Mouse (Mus musculus): Measurements from ENCODE around the gene Caln1. TPM values are rescaled to one million over a fixed set of nuclear protein-coding genes. Genes with fewer than 3 reads are reported as not detected.

Gene Caln1
- total RNA-seq (2014; rRNA removed): 2.8 and 2.9 TPM in 2 replicates
- 2.0 and 2.4 TPM in 2 replicates for polyA plus RNA-seq (2012; rRNA removed)

DNA sequence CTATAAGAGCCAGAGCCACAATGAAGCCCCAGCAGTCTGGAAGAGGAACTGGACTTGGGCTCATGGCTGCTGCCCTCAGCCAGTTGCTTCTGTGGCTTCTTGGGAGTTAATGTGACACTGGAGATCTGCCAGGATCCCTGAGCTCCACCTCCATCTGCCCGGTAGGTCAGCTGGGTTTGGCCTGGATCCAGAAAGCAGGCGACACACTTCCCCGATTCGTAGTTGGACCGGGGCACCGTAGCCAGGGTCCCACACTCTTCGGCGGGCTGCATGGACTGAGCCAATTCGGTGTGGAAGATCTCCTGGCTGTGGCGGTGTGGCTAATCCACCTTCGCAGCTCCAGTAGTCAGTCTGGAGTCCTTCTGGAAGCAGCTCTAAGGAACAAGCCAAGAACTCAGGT lies at the start of gene Caln1:
Gene Caln1, plus strand, starts transcription at position 219 of the 400 bp plus-strand sequence.
- Histone ChIP-seq H3K4me1 (ENCODE audit: control insufficient read depth, insufficient read depth, low read length) (no peaks in the 10 kb centered on the region), H3K27me3 (ENCODE audit: control insufficient read depth, insufficient read depth, low read length) (no peaks in the 10 kb centered on the region), H3K4me3 (ENCODE audit: insufficient read depth, low read depth, low read length) (peak within 1 kb of the TSS; percentile 89), H3K36me3 (ENCODE audit: control insufficient read depth, insufficient read depth, low read length) (no peaks in the 10 kb centered on the region), H3K27ac (replicated peaks; ENCODE audit: insufficient read depth, low read depth, low read length) (peak within 1 kb of the TSS; percentile 71), H3K79me2 (ENCODE audit: control insufficient read depth, insufficient read depth, low read length) (no peaks in the 10 kb centered on the region), H3K9ac (ENCODE audit: low read depth, low read length) (peak within 1 kb of the TSS; percentile 67; the same call in 1 of the 2 replicates)
- WGBS: 60% methylated on average over 11 of the region's 11 CpGs
- DNase-seq (ENCODE audit: extremely low read depth, low read depth, low spot score): peak; percentile 67
- TF ChIP-seq POLR2A (IDR thresholded peaks at IDR 0.05; ENCODE audit: extremely low read depth, insufficient read depth, low read length) (no peak), CTCF (IDR thresholded peaks at IDR 0.05; ENCODE audit: low read depth, low read length) (no peak)

GRCm38 (mm10) chr5:130319783-130320182 lies 49.5 kb upstream of the Caln1 start:
- no peak overlapping the region for H3K27ac ChIP-seq (replicated peaks; ENCODE audit: insufficient read depth, low read depth, low read length)
- no peaks in the 10 kb centered on the region for H3K27me3 ChIP-seq (ENCODE audit: control insufficient read depth, insufficient read depth, low read length)
- WGBS: 97% methylated on average over 5 of the region's 5 CpGs
- H3K4me3 ChIP-seq (ENCODE audit: insufficient read depth, low read depth, low read length): no peak overlapping the region
- no peak overlapping the region for H3K9ac ChIP-seq (ENCODE audit: low read depth, low read length)
- no peaks in the 10 kb centered on the region for H3K79me2 ChIP-seq (ENCODE audit: control insufficient read depth, insufficient read depth, low read length)
- DNase-seq (ENCODE audit: extremely low read depth, low read depth, low spot score): no peak
- no peaks in the 10 kb centered on the region for H3K36me3 ChIP-seq (ENCODE audit: control insufficient read depth, insufficient read depth, low read length)
- H3K4me1 ChIP-seq (ENCODE audit: control insufficient read depth, insufficient read depth, low read length): no peaks in the 10 kb centered on the region
- TF ChIP-seq CTCF (IDR thresholded peaks at IDR 0.05; ENCODE audit: low read depth, low read length) (no peak), POLR2A (IDR thresholded peaks at IDR 0.05; ENCODE audit: extremely low read depth, insufficient read depth, low read length) (no peak)

DNA sequence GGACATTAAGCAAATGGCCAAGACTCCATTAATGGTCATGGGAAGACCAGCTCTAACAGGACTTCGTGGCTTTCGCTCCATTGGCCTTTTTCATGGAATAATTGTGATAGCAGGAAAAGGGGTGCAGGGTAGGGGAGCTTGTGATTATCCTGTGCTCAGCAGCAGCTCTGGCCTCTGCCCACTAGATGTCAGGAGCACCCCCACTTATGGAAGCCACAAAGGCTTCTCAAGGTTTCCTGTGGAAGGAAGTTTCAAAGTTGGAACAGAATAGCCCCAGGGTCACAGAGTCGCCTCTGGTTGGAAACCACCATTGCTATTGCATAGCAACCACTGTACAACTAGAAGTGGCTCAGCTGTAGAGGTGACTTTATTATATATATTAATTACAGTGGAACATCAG lies 48.8 kb upstream of the Caln1 start:
- WGBS: 82% methylated on average over 3 of the region's 3 CpGs

DNA sequence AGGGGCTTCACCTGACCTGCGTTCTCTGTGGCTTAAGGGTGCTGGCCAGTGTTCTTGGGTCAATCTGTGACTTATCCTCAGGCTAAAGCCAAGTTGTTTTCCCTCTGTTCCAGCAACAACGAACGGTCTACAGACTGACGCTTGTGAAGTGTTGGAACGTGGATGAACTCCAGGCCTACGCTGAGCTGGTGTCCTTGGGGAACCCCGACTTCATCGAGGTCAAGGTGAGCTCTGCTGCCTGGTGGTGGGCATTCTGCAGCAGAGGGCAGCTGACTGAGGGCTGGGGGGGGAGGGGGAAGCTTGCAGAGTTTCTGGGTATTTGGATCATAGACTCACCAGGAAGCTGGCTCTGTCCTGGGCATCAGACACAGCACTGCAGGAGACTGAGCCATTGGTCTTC lies 43.8 kb upstream of the Caln1 start:
- Histone ChIP-seq H3K9ac (ENCODE audit: low read depth, low read length) (no peak overlapping the region), H3K4me3 (ENCODE audit: insufficient read depth, low read depth, low read length) (no peak overlapping the region), H3K4me1 (ENCODE audit: control insufficient read depth, insufficient read depth, low read length) (no peaks in the 10 kb centered on the region), H3K79me2 (ENCODE audit: control insufficient read depth, insufficient read depth, low read length) (no peaks in the 10 kb centered on the region), H3K27me3 (ENCODE audit: control insufficient read depth, insufficient read depth, low read length) (no peaks in the 10 kb centered on the region), H3K27ac (replicated peaks; ENCODE audit: insufficient read depth, low read depth, low read length) (no peak overlapping the region), H3K36me3 (ENCODE audit: control insufficient read depth, insufficient read depth, low read length) (0 out of 2 replicates have a peak, but pooled peaks cover 1% of the 10 kb centered on the region)
- 97% methylated on average over 8 of the region's 8 CpGs for WGBS
- DNase-seq (ENCODE audit: extremely low read depth, low read depth, low spot score): no peak
- TF ChIP-seq POLR2A (IDR thresholded peaks at IDR 0.05; ENCODE audit: extremely low read depth, insufficient read depth, low read length) (no peak), CTCF (IDR thresholded peaks at IDR 0.05; ENCODE audit: low read depth, low read length) (no peak)

More for the DNA sequence above, 48.8 kb upstream of the Caln1 start:
- Histone ChIP-seq H3K27me3 (ENCODE audit: control insufficient read depth, insufficient read depth, low read length) (no peaks in the 10 kb centered on the region), H3K4me3 (ENCODE audit: insufficient read depth, low read depth, low read length) (no peak overlapping the region), H3K36me3 (ENCODE audit: control insufficient read depth, insufficient read depth, low read length) (no peaks in the 10 kb centered on the region), H3K9ac (ENCODE audit: low read depth, low read length) (no peak overlapping the region), H3K27ac (replicated peaks; ENCODE audit: insufficient read depth, low read depth, low read length) (no peak overlapping the region), H3K4me1 (ENCODE audit: control insufficient read depth, insufficient read depth, low read length) (no peaks in the 10 kb centered on the region), H3K79me2 (ENCODE audit: control insufficient read depth, insufficient read depth, low read length) (no peaks in the 10 kb centered on the region)
- TF ChIP-seq POLR2A (IDR thresholded peaks at IDR 0.05; ENCODE audit: extremely low read depth, insufficient read depth, low read length) (no peak), CTCF (IDR thresholded peaks at IDR 0.05; ENCODE audit: low read depth, low read length) (peak; percentile 41; the same call in 1 of the 2 replicates)
- no peak for DNase-seq (ENCODE audit: extremely low read depth, low read depth, low spot score)

DNA sequence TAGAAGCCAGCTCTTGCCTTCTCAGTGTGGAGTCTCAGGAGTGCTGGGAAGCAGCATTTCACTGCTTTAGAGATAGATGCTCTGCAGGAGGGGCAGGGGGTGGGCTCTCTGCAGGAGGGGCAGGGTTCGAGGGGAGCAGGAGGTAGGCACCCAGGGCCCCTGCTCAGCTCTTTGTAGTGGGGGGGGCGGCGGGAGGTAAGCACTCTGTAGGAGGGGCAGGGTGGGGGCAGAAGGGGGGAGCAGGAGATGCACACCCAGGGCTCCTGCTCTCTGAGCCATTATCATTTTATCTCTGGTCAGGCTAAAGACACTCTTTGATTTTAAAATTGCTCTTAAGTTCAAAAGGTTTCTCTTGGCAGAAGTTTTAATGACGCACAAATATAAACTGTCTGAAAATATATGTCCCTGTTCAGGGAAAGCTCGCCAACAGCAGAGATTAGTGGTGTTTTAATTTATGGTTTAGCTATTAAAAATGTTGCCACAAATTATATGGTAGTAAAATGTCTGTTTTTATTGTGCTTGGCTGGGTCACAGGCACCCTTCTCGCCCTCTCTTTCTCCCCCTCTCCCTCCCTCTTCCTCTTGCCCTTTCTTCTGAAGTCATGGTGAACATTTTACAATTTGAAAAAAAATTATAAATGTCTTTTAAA lies 41.5 kb upstream of the Caln1 start:
- 97% methylated on average over 6 of the region's 6 CpGs for WGBS
- H3K36me3 ChIP-seq (ENCODE audit: control insufficient read depth, insufficient read depth, low read length): 0 out of 2 replicates have a peak, but pooled peaks cover 1% of the 10 kb centered on the region
- H3K79me2 ChIP-seq (ENCODE audit: control insufficient read depth, insufficient read depth, low read length): no peaks in the 10 kb centered on the region
- no peaks in the 10 kb centered on the region for H3K4me1 ChIP-seq (ENCODE audit: control insufficient read depth, insufficient read depth, low read length)
- no peak for DNase-seq (ENCODE audit: extremely low read depth, low read depth, low spot score)
- no peak overlapping the region for H3K9ac ChIP-seq (ENCODE audit: low read depth, low read length)
- no peaks in the 10 kb centered on the region for H3K27me3 ChIP-seq (ENCODE audit: control insufficient read depth, insufficient read depth, low read length)
- no peak overlapping the region for H3K27ac ChIP-seq (replicated peaks; ENCODE audit: insufficient read depth, low read depth, low read length)
- TF ChIP-seq CTCF (IDR thresholded peaks at IDR 0.05; ENCODE audit: low read depth, low read length) (no peak), POLR2A (IDR thresholded peaks at IDR 0.05; ENCODE audit: extremely low read depth, insufficient read depth, low read length) (no peak)
- H3K4me3 ChIP-seq (ENCODE audit: insufficient read depth, low read depth, low read length): no peak overlapping the region

- H3K27me3 ChIP-seq (ENCODE audit: control insufficient read depth, insufficient read depth, low read length): no peaks in the 10 kb centered on the region
- no peak overlapping the region for H3K27ac ChIP-seq (replicated peaks; ENCODE audit: insufficient read depth, low read depth, low read length)
- no peak for DNase-seq (ENCODE audit: extremely low read depth, low read depth, low spot score)
- WGBS: 96% methylated on average over 9 of the region's 9 CpGs
- 0 out of 2 replicates have a peak, but pooled peaks cover 1% of the 10 kb centered on the region for H3K36me3 ChIP-seq (ENCODE audit: control insufficient read depth, insufficient read depth, low read length)
- H3K79me2 ChIP-seq (ENCODE audit: control insufficient read depth, insufficient read depth, low read length): no peaks in the 10 kb centered on the region
- TF ChIP-seq CTCF (IDR thresholded peaks at IDR 0.05; ENCODE audit: low read depth, low read length) (no peak), POLR2A (IDR thresholded peaks at IDR 0.05; ENCODE audit: extremely low read depth, insufficient read depth, low read length) (no peak)
- H3K9ac ChIP-seq (ENCODE audit: low read depth, low read length): no peak overlapping the region
- no peak overlapping the region for H3K4me3 ChIP-seq (ENCODE audit: insufficient read depth, low read depth, low read length)
- no peaks in the 10 kb centered on the region for H3K4me1 ChIP-seq (ENCODE audit: control insufficient read depth, insufficient read depth, low read length)
Observed at GRCm38 (mm10) chr5:130328366-130328765, 40.9 kb upstream of the Caln1 start.

Data from liver, adult 2 months (tissue).